Comparison of ENCODE assay signal across 8 mouse cellular contexts in genomic region chr14:52256311-52257175, GRCm38 (mm10). TPM values are rescaled to one million over a fixed set of nuclear protein-coding genes. Genes with fewer than 3 reads are reported as not detected.
DNase-seq lines count a peak whose midpoint lies in the region; ATAC-seq and TF ChIP-seq lines count a peak whose summit lies in the region.

No protein-coding gene starts in this region.

- H3K27ac ChIP-seq in CH12.LX (ENCODE audit: insufficient read depth, low read depth), result no peak overlapping the region
- peak overlapping the region; percentile 95 for H3K27ac ChIP-seq in embryonic facial prominence, embryonic 10.5 days (replicated peaks)
- H3K27ac ChIP-seq in lung, embryonic 14.5 days (ENCODE audit: low read depth), result peak overlapping the region; percentile 92
- peak overlapping the region; percentile 70 for H3K27ac ChIP-seq in small intestine, adult 2 months (ENCODE audit: insufficient read depth, low read depth, low read length)

- H3K79me2 ChIP-seq in CH12.LX (replicated peaks; ENCODE audit: control insufficient read depth, extremely low read depth, insufficient read depth, poor library complexity, severe bottlenecking), result peaks cover 43% of the 10 kb centered on the region

- no peaks in the 10 kb centered on the region for H3K27me3 ChIP-seq in CH12.LX (replicated peaks)
- H3K27me3 ChIP-seq in embryonic facial prominence, embryonic 10.5 days (replicated peaks; ENCODE audit: low read depth, poor library complexity, severe bottlenecking), result no peaks in the 10 kb centered on the region
- H3K27me3 ChIP-seq in lung, embryonic 14.5 days (ENCODE audit: insufficient read depth, low read length), result no peaks in the 10 kb centered on the region
- H3K27me3 ChIP-seq in small intestine, adult 2 months (ENCODE audit: control insufficient read depth, insufficient read depth, low read length), result no peaks in the 10 kb centered on the region

- peaks cover 0 to 25% of the 10 kb centered on the region in 2 experiments; a peak in 2 of 4 replicates for H3K4me1 ChIP-seq in CH12.LX (ENCODE audit: control insufficient read depth in 1 of 2, insufficient read depth in 2 of 2)
- peaks cover 12% of the 10 kb centered on the region for H3K4me1 ChIP-seq in embryonic facial prominence, embryonic 10.5 days
- H3K4me1 ChIP-seq in lung, embryonic 14.5 days (ENCODE audit: insufficient read depth), result peaks cover 4% of the 10 kb centered on the region; the same call in 1 of the 2 replicates
- peaks cover 6% of the 10 kb centered on the region; the same call in 1 of the 2 replicates for H3K4me1 ChIP-seq in small intestine, adult 2 months (ENCODE audit: control insufficient read depth, insufficient read depth, insufficient read length, low read length)

- WGBS in embryonic facial prominence, embryonic 10.5 days, result 10% methylated on average over 18 of the region's 18 CpGs
- 6% methylated on average over 18 of the region's 18 CpGs for WGBS in lung, embryonic 14.5 days
- WGBS in small intestine, adult 2 months, result 4% methylated on average over 18 of the region's 18 CpGs

- TF ChIP-seq RAD21 in CH12.LX (IDR thresholded peaks at IDR 0.05; ENCODE audit: low read depth, low read length), result no peak

- no peak for ATAC-seq in lung, embryonic 14.5 days (ENCODE audit: insufficient read depth)

- peak overlapping the region; percentile 45 for H3K9ac ChIP-seq in CH12.LX (ENCODE audit: insufficient read depth, low read depth)
- peak overlapping the region; percentile 79 for H3K9ac ChIP-seq in lung, embryonic 14.5 days

- no peak for TF ChIP-seq CTCF in CH12.LX (conservative IDR thresholded peaks at IDR 0.05 in 1 of 2, IDR thresholded peaks at IDR 0.05 in 1 of 2; ENCODE audit: low read depth in 2 of 2, low read length in 2 of 2)
- no peak for TF ChIP-seq CTCF in lung, embryonic 14.5 days (IDR thresholded peaks at IDR 0.05; ENCODE audit: low read depth)
- no peak for TF ChIP-seq CTCF in small intestine, adult 2 months (IDR thresholded peaks at IDR 0.05; ENCODE audit: extremely low read depth, insufficient read length, insufficient replicate concordance, low read depth, low read length)

- dilution Hi-C loops in CH12.LX (cut with MboI; ENCODE audit: extremely low pct_ligation_motif_present, extremely low pct_unique_long_range_greater_than_20kb, low sequenced_read_pairs), result no loop called here

- in situ Hi-C loops in CH12.LX (cut with MboI; ENCODE audit: low pct_ligation_motif_present, low pct_unique_long_range_greater_than_20kb, low sequenced_read_pairs), result no loop called here

- DNase-seq in frontal cortex, postnatal 36 days (ENCODE audit: low spot score in 2 of 2), result peak; percentile 17 to 38
- DNase-seq in frontal cortex, postnatal 25 days (ENCODE audit: low spot score in 2 of 2), result no peak
- peak; percentile 41 for DNase-seq in CH12.LX (ENCODE audit: extremely low read depth)
- peak; percentile 30 for DNase-seq in embryonic facial prominence, embryonic 10.5 days (ENCODE audit: low spot score)
- peak; percentile 57 for DNase-seq in induced T-regulatory cell, adult 2 months (ENCODE audit: low read depth)
- peak; percentile 53 for DNase-seq in lung, embryonic 14.5 days
- DNase-seq in urinary bladder, postnatal 36 days (ENCODE audit: low spot score in 2 of 2), result no peak

- TF ChIP-seq POLR2A in CH12.LX (IDR thresholded peaks at IDR 0.05; ENCODE audit: low read depth, low read length), result no peak
- no peak for TF ChIP-seq POLR2A in small intestine, adult 2 months (IDR thresholded peaks at IDR 0.05; ENCODE audit: low read depth, low read length)

- H3K4me3 ChIP-seq in CH12.LX (replicated peaks in 1 of 3; ENCODE audit: low read depth in 2 of 3, low read length in 2 of 3, poor library complexity in 1 of 3), result peak overlapping the region; percentile 71 to 88 (median 77)
- peak overlapping the region; percentile 95 for H3K4me3 ChIP-seq in embryonic facial prominence, embryonic 10.5 days
- H3K4me3 ChIP-seq in lung, embryonic 14.5 days (ENCODE audit: low read depth, low read length), result peak overlapping the region; percentile 72
- peak overlapping the region; percentile 76 for H3K4me3 ChIP-seq in small intestine, adult 2 months (ENCODE audit: low read depth, low read length)

- TF ChIP-seq EP300 in CH12.LX (IDR thresholded peaks at IDR 0.05; ENCODE audit: low read length), result no peak

- peaks cover 0 to 9% of the 10 kb centered on the region in 2 experiments for H3K36me3 ChIP-seq in CH12.LX (replicated peaks in 1 of 2; ENCODE audit: control insufficient read depth in 1 of 2, insufficient read depth in 1 of 2, low read length in 1 of 2)
- peaks cover 11% of the 10 kb centered on the region; the same call in 1 of the 2 replicates for H3K36me3 ChIP-seq in embryonic facial prominence, embryonic 10.5 days (replicated peaks)
- no peaks in the 10 kb centered on the region for H3K36me3 ChIP-seq in lung, embryonic 14.5 days (ENCODE audit: insufficient read depth)
- no peaks in the 10 kb centered on the region for H3K36me3 ChIP-seq in small intestine, adult 2 months (ENCODE audit: control insufficient read depth, insufficient read depth, low read length)

- H3K9me3 ChIP-seq in CH12.LX (replicated peaks; ENCODE audit: low read length), result no peaks in the 10 kb centered on the region
- no peaks in the 10 kb centered on the region for H3K9me3 ChIP-seq in embryonic facial prominence, embryonic 10.5 days
- no peaks in the 10 kb centered on the region for H3K9me3 ChIP-seq in lung, embryonic 14.5 days (ENCODE audit: low read depth, low read length)

- peak overlapping the region; percentile 59 for H3K4me2 ChIP-seq in CH12.LX (ENCODE audit: insufficient read depth, low read depth, poor library complexity, severe bottlenecking)
- H3K4me2 ChIP-seq in lung, embryonic 14.5 days, result peak overlapping the region; percentile 90

TF ChIP-seq in CH12.LX, 34 proteins besides CTCF, POLR2A, EP300 and RAD21:
- TF ChIP-seq ELF1 (IDR thresholded peaks at IDR 0.05; ENCODE audit: low read depth, low read length) (no peak), HCFC1 (IDR thresholded peaks at IDR 0.05; ENCODE audit: low read depth, low read length) (no peak), MEF2A (IDR thresholded peaks at IDR 0.05; ENCODE audit: borderline replicate concordance, low read depth, low read length) (no peak), USF2 (conservative IDR thresholded peaks at IDR 0.05; ENCODE audit: low read depth, low read length) (no peak), TCF12 (IDR thresholded peaks at IDR 0.05; ENCODE audit: low read depth, low read length) (no peak), USF1 (IDR thresholded peaks at IDR 0.05; ENCODE audit: low read depth, low read length) (no peak), JUND (conservative IDR thresholded peaks at IDR 0.05; ENCODE audit: low read depth, low read length) (no peak), JUN (IDR thresholded peaks at IDR 0.05; ENCODE audit: insufficient read depth, low read depth, low read length) (no peak), ZNF384 (IDR thresholded peaks at IDR 0.05; ENCODE audit: low read depth, low read length) (peak; percentile 47; the same call in 1 of the 2 replicates), PAX5 (IDR thresholded peaks at IDR 0.05; ENCODE audit: low read length) (no peak), MAFK (IDR thresholded peaks at IDR 0.05; ENCODE audit: insufficient replicate concordance, low read length) (no peak), NELFE (IDR thresholded peaks at IDR 0.05; ENCODE audit: low read depth, low read length) (no peak), SIN3A (IDR thresholded peaks at IDR 0.05; ENCODE audit: low read length) (peak; percentile 72), UBTF (IDR thresholded peaks at IDR 0.05; ENCODE audit: low read depth, low read length) (0 out of 2 replicates have a peak, but pooled peaks have one; percentile 17), MAZ (IDR thresholded peaks at IDR 0.05; ENCODE audit: low read depth, low read length) (no peak)

RNA-seq across cellular contexts. Expression of gene Chd8, which starts 1.0 kb away (rescaled TPM):
- total RNA-seq in CH12.LX (2012; rRNA removed), result 49.2 and 51.9 TPM in 2 replicates
- 16.8 and 17.3 TPM in 2 replicates for total RNA-seq in CH12.LX (2014; rRNA removed)
- polyA plus RNA-seq in CH12.LX (2012; ENCODE audit: insufficient read length, low read depth), result 89.2 and 96.8 TPM in 2 replicates
- 51.2 and 51.7 TPM in 2 replicates for polyA plus RNA-seq in embryonic facial prominence, embryonic 10.5 days (2016; fragmentation: Nextera tagmentation; extraction: Ambion mirVana)
- 48.8 and 52.8 TPM in 2 replicates for polyA plus RNA-seq in lung, embryonic 14.5 days (2014; fragmentation: Nextera tagmentation; extraction: Ambion mirVana)
- polyA plus RNA-seq in small intestine, adult 2 months (2012; rRNA removed), result 10.5 and 19.6 TPM in 2 replicates

RNA-seq across cellular contexts. Expression of gene Tox4, which starts 22.4 kb away (rescaled TPM):
- total RNA-seq in CH12.LX (2012; rRNA removed) (41.6 and 45.7 TPM in 2 replicates), CH12.LX (2014; rRNA removed) (56.3 and 58.9 TPM in 2 replicates)
- polyA plus RNA-seq in CH12.LX (2012; ENCODE audit: insufficient read length, low read depth), result 43.5 and 49.1 TPM in 2 replicates
- 53.5 and 60.7 TPM in 2 replicates for polyA plus RNA-seq in embryonic facial prominence, embryonic 10.5 days (2016; fragmentation: Nextera tagmentation; extraction: Ambion mirVana)
- polyA plus RNA-seq in lung, embryonic 14.5 days (2014; fragmentation: Nextera tagmentation; extraction: Ambion mirVana), result 41.1 and 47.1 TPM in 2 replicates
- polyA plus RNA-seq in small intestine, adult 2 months (2012; rRNA removed), result 11.7 and 26.0 TPM in 2 replicates

RNA-seq across cellular contexts. Expression of gene Rab2b, which starts 22.8 kb away (rescaled TPM):
- total RNA-seq in CH12.LX (2012; rRNA removed), result 3.8 and 4.6 TPM in 2 replicates
- total RNA-seq in CH12.LX (2014; rRNA removed), result 7.8 and 10.2 TPM in 2 replicates
- polyA plus RNA-seq in CH12.LX (2012; ENCODE audit: insufficient read length, low read depth), result 5.7 and 6.9 TPM in 2 replicates
- polyA plus RNA-seq in embryonic facial prominence, embryonic 10.5 days (2016; fragmentation: Nextera tagmentation; extraction: Ambion mirVana), result 22.7 and 25.8 TPM in 2 replicates
- polyA plus RNA-seq in lung, embryonic 14.5 days (2014; fragmentation: Nextera tagmentation; extraction: Ambion mirVana), result 18.6 and 19.8 TPM in 2 replicates
- polyA plus RNA-seq in small intestine, adult 2 months (2012; rRNA removed), result 1.1 and 2.1 TPM in 2 replicates

RNA-seq across cellular contexts. Expression of gene Mettl3, which starts 48.4 kb away (rescaled TPM):
- total RNA-seq in CH12.LX (2012; rRNA removed), result 41.6 and 51.5 TPM in 2 replicates
- 42.7 and 47.0 TPM in 2 replicates for total RNA-seq in CH12.LX (2014; rRNA removed)
- polyA plus RNA-seq in CH12.LX (2012; ENCODE audit: insufficient read length, low read depth), result 47.4 and 49.5 TPM in 2 replicates
- 55.4 and 64.0 TPM in 2 replicates for polyA plus RNA-seq in embryonic facial prominence, embryonic 10.5 days (2016; fragmentation: Nextera tagmentation; extraction: Ambion mirVana)
- polyA plus RNA-seq in lung, embryonic 14.5 days (2014; fragmentation: Nextera tagmentation; extraction: Ambion mirVana), result 40.9 and 46.6 TPM in 2 replicates
- polyA plus RNA-seq in small intestine, adult 2 months (2012; rRNA removed), result 5.7 and 8.2 TPM in 2 replicates

RNA-seq across cellular contexts. Expression of gene Supt16, which starts 59.3 kb away (rescaled TPM):
- total RNA-seq in CH12.LX (2012; rRNA removed) (64.8 and 81.7 TPM in 2 replicates), CH12.LX (2014; rRNA removed) (78.6 and 88.0 TPM in 2 replicates)
- polyA plus RNA-seq in CH12.LX (2012; ENCODE audit: insufficient read length, low read depth), result 110 and 114 TPM in 2 replicates
- 89.9 and 90.2 TPM in 2 replicates for polyA plus RNA-seq in embryonic facial prominence, embryonic 10.5 days (2016; fragmentation: Nextera tagmentation; extraction: Ambion mirVana)
- polyA plus RNA-seq in lung, embryonic 14.5 days (2014; fragmentation: Nextera tagmentation; extraction: Ambion mirVana), result 82.5 and 85.8 TPM in 2 replicates
- 1.7 and 4.0 TPM in 2 replicates for polyA plus RNA-seq in small intestine, adult 2 months (2012; rRNA removed)

Comparison
In these comparisons a context has a peak if more than half of its experiments do, and no peak if none do; other contexts are left out.
1. DNase-seq: peak in frontal cortex, postnatal 36 days (2 of 2), CH12.LX (single experiment), embryonic facial prominence, embryonic 10.5 days (single experiment), induced T-regulatory cell, adult 2 months (single experiment) and lung, embryonic 14.5 days (single experiment); none in frontal cortex, postnatal 25 days (0 of 2) and urinary bladder, postnatal 36 days (0 of 2).
2. Peak in every context shown above with its lines, with median percentiles within 50 percentile points of each other: H3K4me3 ChIP-seq.